Mouse (Mus musculus) liver, embryonic 14.5 days (tissue): ENCODE measurements around the gene Fam185a. TPM values are rescaled to one million over a fixed set of nuclear protein-coding genes. Genes with fewer than 3 reads are reported as not detected.

Experiments
- ATAC-seq: fragments of 200-750 bp; cut with Nextera tagmentation; 2 replicates; pipeline ENCODE4 v1.8.0; 2017; ENCODE audit warnings: moderate number of reproducible peaks, mild to moderate bottlenecking, moderate library complexity; ENCODE audit not compliant: insufficient read depth
- DNase-seq, 3 experiments: peaks; one replicate each; pipeline ENCODE4 v3.0.0-alpha.2; 2012 to 2013; ENCODE audit warnings: low read depth in 3 of 3, low spot score in 3 of 3
- H3K27ac ChIP-seq: fragments of 300-500 bp; sonication (generic); 2 replicates; pipeline ENCODE4 v1.5.1; 2014; ENCODE audit warnings: moderate library complexity, mild to moderate bottlenecking, control low read depth, inconsistent platforms
- H3K27me3 ChIP-seq: fragments of 300-500 bp; sonication (generic); 2 replicates; pipeline ENCODE4 v1.6.1; 2014; ENCODE audit warnings: mild to moderate bottlenecking, low read length, moderate library complexity; ENCODE audit not compliant: control insufficient read depth, insufficient read depth
- H3K36me3 ChIP-seq: fragments of 300-500 bp; sonication (generic); replicated peaks from 2 replicates; pipeline ENCODE4 v1.6.1; 2014; ENCODE audit warnings: low read depth; ENCODE audit not compliant: control insufficient read depth, insufficient read depth
- H3K4me1 ChIP-seq, 2 experiments: fragments of 200-500 bp in 1 of 2; fragments of 300-500 bp in 1 of 2; sonication (generic) in 1 of 2; replicated peaks; 2 replicates each; pipeline ENCODE4 v1.6.1; 2012 to 2014; ENCODE audit warnings: antibody characterized with exemption in 1 of 2, inconsistent platforms in 1 of 2, low read length in 1 of 2; ENCODE audit not compliant: control insufficient read depth in 2 of 2, insufficient read depth in 2 of 2
- H3K4me2 ChIP-seq: fragments of 300-500 bp; sonication (generic); 2 replicates; pipeline ENCODE4 v1.6.1; 2014; ENCODE audit warnings: low read depth, mild to moderate bottlenecking, control low read depth, moderate library complexity
- H3K4me3 ChIP-seq, 2 experiments: fragments of 200-500 bp in 1 of 2; fragments of 300-500 bp in 1 of 2; sonication (generic) in 1 of 2; 2 replicates each; pipeline ENCODE4 v1.5.1; 2012 to 2014; ENCODE audit warnings: low read depth in 2 of 2, low read length in 2 of 2, mild to moderate bottlenecking in 2 of 2, control low read depth in 1 of 2, inconsistent platforms in 1 of 2, moderate library complexity in 1 of 2; ENCODE audit not compliant: insufficient read depth in 1 of 2
- H3K9ac ChIP-seq: fragments of 300-500 bp; sonication (generic); replicated peaks from 2 replicates; pipeline ENCODE4 v1.6.1; 2014; ENCODE audit warnings: mild to moderate bottlenecking, control low read depth, moderate library complexity
- H3K9me3 ChIP-seq: fragments of 300-500 bp; sonication (generic); 2 replicates; pipeline ENCODE4 v1.6.1; 2016; ENCODE audit warnings: low read length, mixed read lengths; ENCODE audit not compliant: control insufficient read depth
- CTCF ChIP-seq: IDR thresholded peaks from 2 replicates; pipeline ENCODE4 v1.5.1; 2016; ENCODE audit warnings: antibody characterized with exemption, low read depth, control low read depth
- EP300 ChIP-seq: IDR thresholded peaks from 2 replicates; pipeline ENCODE4 v1.6.1; 2016; ENCODE audit warnings: antibody characterized with exemption, low read depth
- WGBS: fragments of 180-500 bp; shearing (Covaris S2); extraction: QIAGEN DNeasy Blood & Tissue Kit; methylation state at CpG from one replicate; pipeline ENCODE4 v1.1.7; 2014; ENCODE audit not compliant: insufficient replicate concordance; 5-methylcytosine and 5-hydroxymethylcytosine counted together
- polyA plus RNA-seq, 2 experiments: library from polyadenylated mRNA; depleted of rRNA in 1 of 2; stranded (reverse) in 1 of 2; unstranded in 1 of 2; fragments of >200 nt; fragmentation: Nextera tagmentation in 1 of 2; extraction: Ambion mirVana in 1 of 2; gene quantifications; 2 replicates each; pipeline versions ENCODE4 v1.2.1 to v1.2.3; 2012 to 2014

The Fam185a gene
- polyA plus RNA-seq, 2 experiments, result 1.8 to 2.8 TPM

- Histone ChIP-seq H3K9ac (no peak overlapping the region), H3K36me3 (no peaks in the 10 kb centered on the region), H3K27ac (no peak overlapping the region), H3K27me3 (no peaks in the 10 kb centered on the region), H3K4me1 (no peaks in the 10 kb centered on the region), H3K9me3 (no peaks in the 10 kb centered on the region), H3K4me3 (no peak overlapping the region), H3K4me2 (no peak overlapping the region)
- no peak for TF ChIP-seq EP300
- TF ChIP-seq CTCF, result no peak
- WGBS, result 66% methylated on average over 3 of the region's 3 CpGs
- DNase-seq (no peak), ATAC-seq (no peak)
Observed at GRCm38 (mm10) chr5:21487306-21487705, 62.5 kb downstream of the Fam185a start.

- H3K27me3 ChIP-seq, result no peaks in the 10 kb centered on the region
- H3K4me3 ChIP-seq, result no peak overlapping the region
- DNase-seq (no peak), ATAC-seq (no peak)
- TF ChIP-seq EP300 (no peak), CTCF (no peak)
- H3K27ac ChIP-seq, result no peak overlapping the region
- H3K4me2 ChIP-seq, result no peak overlapping the region
- H3K9ac ChIP-seq, result no peak overlapping the region
- no peaks in the 10 kb centered on the region for H3K4me1 ChIP-seq
- H3K9me3 ChIP-seq, result no peaks in the 10 kb centered on the region
- 55% methylated on average over 3 of the region's 3 CpGs for WGBS
- no peaks in the 10 kb centered on the region for H3K36me3 ChIP-seq
Observed at GRCm38 (mm10) chr5:21487716-21488115, 63.0 kb downstream of the Fam185a start.

GRCm38 (mm10) chr5:21488506-21488905, 63.7 kb downstream of the Fam185a start:
- Histone ChIP-seq H3K27me3 (no peaks in the 10 kb centered on the region), H3K27ac (no peak overlapping the region), H3K36me3 (no peaks in the 10 kb centered on the region), H3K4me2 (no peak overlapping the region), H3K9ac (no peak overlapping the region), H3K4me3 (no peak overlapping the region), H3K9me3 (no peaks in the 10 kb centered on the region), H3K4me1 (no peaks in the 10 kb centered on the region)
- TF ChIP-seq CTCF (no peak), EP300 (no peak)
- WGBS, result 78% methylated on average over 5 of the region's 5 CpGs
- DNase-seq, result no peak
- ATAC-seq, result no peak

GRCm38 (mm10) chr5:21489135-21489534, 64.4 kb downstream of the Fam185a start:
- TF ChIP-seq EP300, result no peak
- no peak for TF ChIP-seq CTCF
- WGBS, result 73% methylated on average over 4 of the region's 4 CpGs
- Histone ChIP-seq H3K27me3 (no peaks in the 10 kb centered on the region), H3K9me3 (no peaks in the 10 kb centered on the region), H3K4me1 (no peaks in the 10 kb centered on the region), H3K9ac (no peak overlapping the region), H3K4me3 (no peak overlapping the region), H3K4me2 (no peak overlapping the region), H3K36me3 (no peaks in the 10 kb centered on the region), H3K27ac (no peak overlapping the region)
- ATAC-seq (no peak), DNase-seq (no peak)

- no peaks in the 10 kb centered on the region for H3K9me3 ChIP-seq
- ATAC-seq (no peak), DNase-seq (no peak)
- no peak overlapping the region for H3K27ac ChIP-seq
- H3K4me2 ChIP-seq, result no peak overlapping the region
- no peak overlapping the region for H3K9ac ChIP-seq
- no peak overlapping the region for H3K4me3 ChIP-seq
- H3K36me3 ChIP-seq, result no peaks in the 10 kb centered on the region
- 59% methylated on average over 2 of the region's 2 CpGs for WGBS
- TF ChIP-seq EP300, result no peak
- no peak for TF ChIP-seq CTCF
- H3K27me3 ChIP-seq, result no peaks in the 10 kb centered on the region
- H3K4me1 ChIP-seq, result no peaks in the 10 kb centered on the region
Observed at GRCm38 (mm10) chr5:21491469-21491868, 66.7 kb downstream of the Fam185a start.

- Histone ChIP-seq H3K27me3 (no peaks in the 10 kb centered on the region), H3K9ac (no peak overlapping the region), H3K27ac (no peak overlapping the region), H3K36me3 (no peaks in the 10 kb centered on the region), H3K9me3 (no peaks in the 10 kb centered on the region), H3K4me1 (no peaks in the 10 kb centered on the region), H3K4me2 (no peak overlapping the region), H3K4me3 (no peak overlapping the region)
- no peak for DNase-seq
- no peak for ATAC-seq
- WGBS, result 65% methylated on average over 3 of the region's 3 CpGs
- TF ChIP-seq EP300, result no peak
- TF ChIP-seq CTCF, result no peak
Observed at GRCm38 (mm10) chr5:21492213-21492612, 67.5 kb downstream of the Fam185a start.
